Mouse (Mus musculus): Measurements from ENCODE around the gene Trappc6b. TPM values are rescaled to one million over a fixed set of nuclear protein-coding genes. Genes with fewer than 3 reads are reported as not detected.

The Trappc6b gene
- polyA plus RNA-seq, 1 experiment from 2014 or later = 164 TPM

- no peaks in the 10 kb centered on the region for H3K36me3 ChIP-seq (ENCODE audit: control insufficient read depth, insufficient read depth)
- no peak overlapping the region for H3K27ac ChIP-seq (ENCODE audit: low read length)
- H3K27me3 ChIP-seq (replicated peaks; ENCODE audit: control insufficient read depth, insufficient read depth, low read length) = no peaks in the 10 kb centered on the region
- no peak overlapping the region for H3K4me2 ChIP-seq (ENCODE audit: low read length)
- 85% methylated on average over 4 of the region's 4 CpGs for WGBS
- no peak overlapping the region for H3K9ac ChIP-seq (replicated peaks; ENCODE audit: low read depth, low read length)
- H3K4me1 ChIP-seq (replicated peaks; ENCODE audit: control insufficient read depth, insufficient read depth, low read length) = no peaks in the 10 kb centered on the region
- H3K9me3 ChIP-seq (ENCODE audit: control insufficient read depth, low read length) = no peaks in the 10 kb centered on the region
- ATAC-seq = no peak
- no peak overlapping the region for H3K4me3 ChIP-seq (replicated peaks; ENCODE audit: low read length)
Measured at GRCm38 (mm10) chr12:59080461-59080860, 19.2 kb upstream of the Trappc6b start.

- ATAC-seq = no peak
- no peaks in the 10 kb centered on the region for H3K27me3 ChIP-seq (replicated peaks; ENCODE audit: control insufficient read depth, insufficient read depth, low read length)
- no peaks in the 10 kb centered on the region for H3K9me3 ChIP-seq (ENCODE audit: control insufficient read depth, low read length)
- no peak overlapping the region for H3K9ac ChIP-seq (replicated peaks; ENCODE audit: low read depth, low read length)
- 98% methylated on average over 3 of the region's 3 CpGs for WGBS
- no peak overlapping the region for H3K4me3 ChIP-seq (replicated peaks; ENCODE audit: low read length)
- no peaks in the 10 kb centered on the region for H3K36me3 ChIP-seq (ENCODE audit: control insufficient read depth, insufficient read depth)
- no peak overlapping the region for H3K27ac ChIP-seq (ENCODE audit: low read length)
- no peaks in the 10 kb centered on the region for H3K4me1 ChIP-seq (replicated peaks; ENCODE audit: control insufficient read depth, insufficient read depth, low read length)
- H3K4me2 ChIP-seq (ENCODE audit: low read length) = no peak overlapping the region
Measured at GRCm38 (mm10) chr12:59077883-59078282, 16.6 kb upstream of the Trappc6b start.

- 94% methylated on average over 3 of the region's 3 CpGs for WGBS
- no peak overlapping the region for H3K4me2 ChIP-seq (ENCODE audit: low read length)
- no peak overlapping the region for H3K9ac ChIP-seq (replicated peaks; ENCODE audit: low read depth, low read length)
Measured at GRCm38 (mm10) chr12:59076996-59077395, 15.7 kb upstream of the Trappc6b start.

GRCm38 (mm10) chr12:59074052-59074451, 12.8 kb upstream of the Trappc6b start:
- Histone ChIP-seq H3K27me3 (replicated peaks; ENCODE audit: control insufficient read depth, insufficient read depth, low read length) (no peaks in the 10 kb centered on the region), H3K36me3 (ENCODE audit: control insufficient read depth, insufficient read depth) (peaks cover 21% of the 10 kb centered on the region), H3K9me3 (ENCODE audit: control insufficient read depth, low read length) (no peaks in the 10 kb centered on the region), H3K9ac (replicated peaks; ENCODE audit: low read depth, low read length) (no peak overlapping the region), H3K27ac (ENCODE audit: low read length) (no peak overlapping the region), H3K4me1 (replicated peaks; ENCODE audit: control insufficient read depth, insufficient read depth, low read length) (no peaks in the 10 kb centered on the region), H3K4me2 (ENCODE audit: low read length) (no peak overlapping the region), H3K4me3 (replicated peaks; ENCODE audit: low read length) (no peak overlapping the region)
- WGBS = 64% methylated on average over 3 of the region's 3 CpGs
- ATAC-seq = peak; percentile 61

More at GRCm38 (mm10) chr12:59076996-59077395, 15.7 kb upstream of the Trappc6b start:
- Histone ChIP-seq H3K36me3 (ENCODE audit: control insufficient read depth, insufficient read depth) (peaks cover 2% of the 10 kb centered on the region), H3K27ac (ENCODE audit: low read length) (no peak overlapping the region), H3K4me3 (replicated peaks; ENCODE audit: low read length) (no peak overlapping the region), H3K9me3 (ENCODE audit: control insufficient read depth, low read length) (no peaks in the 10 kb centered on the region), H3K4me1 (replicated peaks; ENCODE audit: control insufficient read depth, insufficient read depth, low read length) (no peaks in the 10 kb centered on the region), H3K27me3 (replicated peaks; ENCODE audit: control insufficient read depth, insufficient read depth, low read length) (no peaks in the 10 kb centered on the region)
- no peak for ATAC-seq

GRCm38 (mm10) chr12:59072286-59072685, 11.0 kb upstream of the Trappc6b start:
- 88% methylated on average over 11 of the region's 11 CpGs for WGBS

GRCm38 (mm10) chr12:59068791-59069190, 7.5 kb upstream of the Trappc6b start:
- 93% methylated on average over 13 of the region's 13 CpGs for WGBS

More at GRCm38 (mm10) chr12:59072286-59072685, 11.0 kb upstream of the Trappc6b start:
- peaks cover 7% of the 10 kb centered on the region for H3K4me1 ChIP-seq (replicated peaks; ENCODE audit: control insufficient read depth, insufficient read depth, low read length)
- H3K4me2 ChIP-seq (ENCODE audit: low read length) = no peak overlapping the region
- H3K9ac ChIP-seq (replicated peaks; ENCODE audit: low read depth, low read length) = no peak overlapping the region
- H3K36me3 ChIP-seq (ENCODE audit: control insufficient read depth, insufficient read depth) = peaks cover 28% of the 10 kb centered on the region
- H3K9me3 ChIP-seq (ENCODE audit: control insufficient read depth, low read length) = no peaks in the 10 kb centered on the region
- no peak for ATAC-seq
- no peak overlapping the region for H3K4me3 ChIP-seq (replicated peaks; ENCODE audit: low read length)
- no peak overlapping the region for H3K27ac ChIP-seq (ENCODE audit: low read length)
- H3K27me3 ChIP-seq (replicated peaks; ENCODE audit: control insufficient read depth, insufficient read depth, low read length) = no peaks in the 10 kb centered on the region

GRCm38 (mm10) chr12:59067095-59067494, 5.8 kb upstream of the Trappc6b start:
- Histone ChIP-seq H3K4me3 (replicated peaks; ENCODE audit: low read length) (peak overlapping the region; percentile 99), H3K9ac (replicated peaks; ENCODE audit: low read depth, low read length) (peak overlapping the region; percentile 99), H3K9me3 (ENCODE audit: control insufficient read depth, low read length) (no peaks in the 10 kb centered on the region), H3K4me1 (replicated peaks; ENCODE audit: control insufficient read depth, insufficient read depth, low read length) (peaks cover 10% of the 10 kb centered on the region), H3K27me3 (replicated peaks; ENCODE audit: control insufficient read depth, insufficient read depth, low read length) (no peaks in the 10 kb centered on the region), H3K4me2 (ENCODE audit: low read length) (peak overlapping the region; percentile 93), H3K36me3 (ENCODE audit: control insufficient read depth, insufficient read depth) (peaks cover 27% of the 10 kb centered on the region), H3K27ac (ENCODE audit: low read length) (peak overlapping the region; percentile 85)
- WGBS = under 1% methylated on average over 30 of the region's 41 CpGs
- no peak; the same call in 1 of the 2 replicates for ATAC-seq

More at GRCm38 (mm10) chr12:59068791-59069190, 7.5 kb upstream of the Trappc6b start:
- Histone ChIP-seq H3K27me3 (replicated peaks; ENCODE audit: control insufficient read depth, insufficient read depth, low read length) (no peaks in the 10 kb centered on the region), H3K36me3 (ENCODE audit: control insufficient read depth, insufficient read depth) (peaks cover 28% of the 10 kb centered on the region), H3K27ac (ENCODE audit: low read length) (no peak overlapping the region), H3K4me3 (replicated peaks; ENCODE audit: low read length) (no peak overlapping the region), H3K9me3 (ENCODE audit: control insufficient read depth, low read length) (no peaks in the 10 kb centered on the region), H3K4me1 (replicated peaks; ENCODE audit: control insufficient read depth, insufficient read depth, low read length) (peaks cover 10% of the 10 kb centered on the region), H3K4me2 (ENCODE audit: low read length) (no peak overlapping the region), H3K9ac (replicated peaks; ENCODE audit: low read depth, low read length) (no peak overlapping the region)
- no peak for ATAC-seq

- WGBS = under 1% methylated on average over 43 of the region's 43 CpGs
- Histone ChIP-seq H3K4me3 (replicated peaks; ENCODE audit: low read length) (peak within 1 kb of the TSS; percentile 99), H3K4me2 (ENCODE audit: low read length) (peak within 1 kb of the TSS; percentile 93), H3K9me3 (ENCODE audit: control insufficient read depth, low read length) (no peaks in the 10 kb centered on the region), H3K4me1 (replicated peaks; ENCODE audit: control insufficient read depth, insufficient read depth, low read length) (peaks cover 10% of the 10 kb centered on the region), H3K27me3 (replicated peaks; ENCODE audit: control insufficient read depth, insufficient read depth, low read length) (no peaks in the 10 kb centered on the region), H3K27ac (ENCODE audit: low read length) (peak within 1 kb of the TSS; percentile 88), H3K9ac (replicated peaks; ENCODE audit: low read depth, low read length) (peak within 1 kb of the TSS; percentile 99), H3K36me3 (ENCODE audit: control insufficient read depth, insufficient read depth) (peaks cover 23% of the 10 kb centered on the region)
- peak; percentile 100 for ATAC-seq
Measured at GRCm38 (mm10) chr12:59066448-59067077, 5.3 kb upstream of the Trappc6b start, which contains the start of gene Pnn. Gene Pnn, plus strand, starts transcription at chr12:59066884.

- 77% methylated on average over 3 of the region's 3 CpGs for WGBS
- peak overlapping the region; percentile 79 for H3K4me2 ChIP-seq (ENCODE audit: low read length)
- ATAC-seq = no peak
- no peak overlapping the region; the same call in 1 of the 2 replicates for H3K9ac ChIP-seq (replicated peaks; ENCODE audit: low read depth, low read length)
- peaks cover 16% of the 10 kb centered on the region for H3K36me3 ChIP-seq (ENCODE audit: control insufficient read depth, insufficient read depth)
- no peaks in the 10 kb centered on the region for H3K27me3 ChIP-seq (replicated peaks; ENCODE audit: control insufficient read depth, insufficient read depth, low read length)
- peak overlapping the region; percentile 99 for H3K4me3 ChIP-seq (replicated peaks; ENCODE audit: low read length)
- H3K27ac ChIP-seq (ENCODE audit: low read length) = peak overlapping the region; percentile 88; the same call in 1 of the 2 replicates
- H3K4me1 ChIP-seq (replicated peaks; ENCODE audit: control insufficient read depth, insufficient read depth, low read length) = peaks cover 12% of the 10 kb centered on the region
- H3K9me3 ChIP-seq (ENCODE audit: control insufficient read depth, low read length) = no peaks in the 10 kb centered on the region
Measured at GRCm38 (mm10) chr12:59065776-59066175, 4.5 kb upstream of the Trappc6b start.
